ENCODE assay signal across 8 mouse cellular contexts in genomic region chr9:45953511-45954293, GRCm38 (mm10). TPM values are rescaled to one million over a fixed set of nuclear protein-coding genes. Genes with fewer than 3 reads are reported as not detected.
DNase-seq lines count a peak whose midpoint lies in the region; ATAC-seq lines count a peak whose summit lies in the region.

No protein-coding gene starts in this region.

- peak overlapping the region; percentile 71 for H3K4me2 ChIP-seq in neural tube, embryonic 11.5 days (ENCODE audit: low read depth)
- H3K4me2 ChIP-seq in embryonic facial prominence, embryonic 12.5 days (replicated peaks), result peak overlapping the region; percentile 91
- peak overlapping the region; percentile 97 for H3K4me2 ChIP-seq in hindbrain, embryonic 13.5 days

- H3K27ac ChIP-seq in neural tube, embryonic 11.5 days (ENCODE audit: low read depth, low read length), result no peak overlapping the region
- H3K27ac ChIP-seq in embryonic facial prominence, embryonic 12.5 days, result 0 out of 2 replicates have a peak overlapping the region, but pooled peaks have one; percentile 86
- H3K27ac ChIP-seq in hindbrain, embryonic 13.5 days, result peak overlapping the region; percentile 91; the same call in 1 of the 2 replicates

- H3K27me3 ChIP-seq in neural tube, embryonic 11.5 days (ENCODE audit: control insufficient read depth, insufficient read depth, low read length), result no peaks in the 10 kb centered on the region
- H3K27me3 ChIP-seq in embryonic facial prominence, embryonic 12.5 days, result no peaks in the 10 kb centered on the region
- no peaks in the 10 kb centered on the region for H3K27me3 ChIP-seq in hindbrain, embryonic 13.5 days

- no peak for DNase-seq in neural tube, embryonic 11.5 days (ENCODE audit: low spot score)
- DNase-seq in neural tube, embryonic 10.5 days (ENCODE audit: extremely low spot score, low spot score), result no peak
- no peak for DNase-seq in ovary, adult 18-20 months (ENCODE audit: low spot score)
- DNase-seq in thymus, postnatal 36 days, result no peak
- no peak for DNase-seq in right cerebral cortex, postnatal 36 days (ENCODE audit: low spot score in 2 of 2)

- H3K9me3 ChIP-seq in neural tube, embryonic 11.5 days (ENCODE audit: control insufficient read depth, low read length), result no peaks in the 10 kb centered on the region
- no peaks in the 10 kb centered on the region for H3K9me3 ChIP-seq in embryonic facial prominence, embryonic 12.5 days
- no peaks in the 10 kb centered on the region for H3K9me3 ChIP-seq in hindbrain, embryonic 13.5 days

- WGBS in neural tube, embryonic 11.5 days, result 67% methylated on average over 13 of the region's 13 CpGs
- WGBS in embryonic facial prominence, embryonic 12.5 days, result 51% methylated on average over 13 of the region's 13 CpGs
- 63% methylated on average over 13 of the region's 13 CpGs for WGBS in hindbrain, embryonic 13.5 days

- peaks cover 18% of the 10 kb centered on the region for H3K4me1 ChIP-seq in neural tube, embryonic 11.5 days (ENCODE audit: control insufficient read depth, insufficient read depth, low read length)
- H3K4me1 ChIP-seq in embryonic facial prominence, embryonic 12.5 days, result peaks cover 27% of the 10 kb centered on the region
- H3K4me1 ChIP-seq in hindbrain, embryonic 13.5 days (replicated peaks), result peaks cover 44% of the 10 kb centered on the region

- H3K9ac ChIP-seq in neural tube, embryonic 11.5 days (ENCODE audit: low read length), result peak overlapping the region; percentile 88
- peak overlapping the region; percentile 87 for H3K9ac ChIP-seq in embryonic facial prominence, embryonic 12.5 days
- H3K9ac ChIP-seq in hindbrain, embryonic 13.5 days, result peak overlapping the region; percentile 95

- ATAC-seq in neural tube, embryonic 11.5 days (ENCODE audit: insufficient read depth, low FRiP score, low TSS enrichment), result no peak
- ATAC-seq in embryonic facial prominence, embryonic 12.5 days (ENCODE audit: insufficient number of reproducible peaks, insufficient read depth, low FRiP score, low TSS enrichment), result no peak
- ATAC-seq in hindbrain, embryonic 13.5 days (ENCODE audit: low FRiP score), result no peak
- peak; percentile 13; the same call in 1 of the 2 replicates for ATAC-seq in megakaryocyte, adult 5-6 weeks (ENCODE audit: poor library complexity, severe bottlenecking)

- 0 out of 2 replicates have a peak, but pooled peaks cover 2% of the 10 kb centered on the region for H3K36me3 ChIP-seq in neural tube, embryonic 11.5 days (ENCODE audit: control insufficient read depth, insufficient read depth, low read length)
- peaks cover 35% of the 10 kb centered on the region for H3K36me3 ChIP-seq in embryonic facial prominence, embryonic 12.5 days
- peaks cover 33% of the 10 kb centered on the region for H3K36me3 ChIP-seq in hindbrain, embryonic 13.5 days

- H3K4me3 ChIP-seq in neural tube, embryonic 11.5 days (ENCODE audit: low read depth, low read length), result peak overlapping the region; percentile 90
- H3K4me3 ChIP-seq in embryonic facial prominence, embryonic 12.5 days, result peak overlapping the region; percentile 89
- H3K4me3 ChIP-seq in hindbrain, embryonic 13.5 days, result peak overlapping the region; percentile 86

RNA-seq across cellular contexts. Expression of gene Sidt2, which starts 1.4 kb away (rescaled TPM):
- 28.7 and 34.7 TPM in 2 replicates for polyA plus RNA-seq in neural tube, embryonic 11.5 days (2014; fragmentation: Nextera tagmentation; extraction: Ambion mirVana)
- 43.2 and 47.4 TPM in 2 replicates for polyA plus RNA-seq in embryonic facial prominence, embryonic 12.5 days (2016; fragmentation: Nextera tagmentation; extraction: Ambion mirVana)
- polyA plus RNA-seq in hindbrain, embryonic 13.5 days (2015; fragmentation: Nextera tagmentation; extraction: Ambion mirVana), result 36.6 and 37.6 TPM in 2 replicates
- total RNA-seq in megakaryocyte, adult 5-6 weeks (2015), result 57.3 and 71.0 TPM in 2 replicates
- total RNA-seq in megakaryocyte, adult 5-6 weeks (2017), result 41.4 and 51.9 TPM in 2 replicates

RNA-seq across cellular contexts. Expression of gene Tagln, which starts 17.8 kb away (rescaled TPM):
- 13.5 and 19.2 TPM in 2 replicates for polyA plus RNA-seq in neural tube, embryonic 11.5 days (2014; fragmentation: Nextera tagmentation; extraction: Ambion mirVana)
- polyA plus RNA-seq in embryonic facial prominence, embryonic 12.5 days (2016; fragmentation: Nextera tagmentation; extraction: Ambion mirVana), result 14.1 and 16.4 TPM in 2 replicates
- polyA plus RNA-seq in hindbrain, embryonic 13.5 days (2015; fragmentation: Nextera tagmentation; extraction: Ambion mirVana), result 7.9 and 8.6 TPM in 2 replicates
- total RNA-seq in megakaryocyte, adult 5-6 weeks (2015), result 0.13 and 0.32 TPM in 2 replicates
- total RNA-seq in megakaryocyte, adult 5-6 weeks (2017), result 0.40 TPM in 1 of 2 replicates, not detected in the other

RNA-seq across cellular contexts. Expression of gene Rnf214, which starts 47.0 kb away (rescaled TPM):
- polyA plus RNA-seq in neural tube, embryonic 11.5 days (2014; fragmentation: Nextera tagmentation; extraction: Ambion mirVana), result 71.6 and 76.3 TPM in 2 replicates
- 62.2 and 64.1 TPM in 2 replicates for polyA plus RNA-seq in embryonic facial prominence, embryonic 12.5 days (2016; fragmentation: Nextera tagmentation; extraction: Ambion mirVana)
- 106 and 110 TPM in 2 replicates for polyA plus RNA-seq in hindbrain, embryonic 13.5 days (2015; fragmentation: Nextera tagmentation; extraction: Ambion mirVana)
- total RNA-seq in megakaryocyte, adult 5-6 weeks (2015), result 19.6 and 23.3 TPM in 2 replicates
- total RNA-seq in megakaryocyte, adult 5-6 weeks (2017), result 32.5 and 34.0 TPM in 2 replicates

RNA-seq across cellular contexts. Expression of gene Pcsk7, which starts 47.4 kb away (rescaled TPM):
- polyA plus RNA-seq in neural tube, embryonic 11.5 days (2014; fragmentation: Nextera tagmentation; extraction: Ambion mirVana), result 17.6 and 18.1 TPM in 2 replicates
- polyA plus RNA-seq in embryonic facial prominence, embryonic 12.5 days (2016; fragmentation: Nextera tagmentation; extraction: Ambion mirVana), result 23.6 and 23.7 TPM in 2 replicates
- 24.0 and 28.8 TPM in 2 replicates for polyA plus RNA-seq in hindbrain, embryonic 13.5 days (2015; fragmentation: Nextera tagmentation; extraction: Ambion mirVana)
- total RNA-seq in megakaryocyte, adult 5-6 weeks (2015), result 12.1 and 15.4 TPM in 2 replicates
- total RNA-seq in megakaryocyte, adult 5-6 weeks (2017), result 22.5 and 34.8 TPM in 2 replicates

RNA-seq across cellular contexts. Expression of gene Pafah1b2, which starts 58.8 kb away (rescaled TPM):
- polyA plus RNA-seq in neural tube, embryonic 11.5 days (2014; fragmentation: Nextera tagmentation; extraction: Ambion mirVana), result 277 and 283 TPM in 2 replicates
- 230 and 231 TPM in 2 replicates for polyA plus RNA-seq in embryonic facial prominence, embryonic 12.5 days (2016; fragmentation: Nextera tagmentation; extraction: Ambion mirVana)
- 301 and 314 TPM in 2 replicates for polyA plus RNA-seq in hindbrain, embryonic 13.5 days (2015; fragmentation: Nextera tagmentation; extraction: Ambion mirVana)
- total RNA-seq in megakaryocyte, adult 5-6 weeks (2015), result 28.6 and 44.4 TPM in 2 replicates
- total RNA-seq in megakaryocyte, adult 5-6 weeks (2017), result 53.0 and 73.9 TPM in 2 replicates
